Mouse (Mus musculus) granulocyte monocyte progenitor cell, adult 5-6 weeks (primary cell): ENCODE results near the gene Olfr133. TPM values are rescaled to one million over a fixed set of nuclear protein-coding genes. Genes with fewer than 3 reads are reported as not detected.
"Not testable (repeated sequence)": the region's sequence is repeated elsewhere in the genome, so short reads cannot be mapped to it uniquely, and the experiment has no call there.

Experiments used
- ATAC-seq: replicated peaks from 2 replicates; pipeline ENCODE4 v1.8.0; 2016; ENCODE audit warnings: mild to moderate bottlenecking, moderate TSS enrichment, inconsistent platforms; ENCODE audit not compliant: poor library complexity, severe bottlenecking
- total RNA-seq, 2 experiments: library from RNA; stranded (forward) in 1 of 2; stranded (reverse) in 1 of 2; fragments of 200-712, 200-1000 nt in 1 of 2; fragments of >200 nt in 1 of 2; fragmentation: Nextera tagmentation in 1 of 2; gene quantifications; 2 replicates each; pipeline ENCODE4 v1.2.3; 2014 to 2017

Gene Olfr133
- not detected in 2 replicates for total RNA-seq (2014; fragmentation: Nextera tagmentation)
- not detected in 2 replicates for total RNA-seq (2017)

DNA sequence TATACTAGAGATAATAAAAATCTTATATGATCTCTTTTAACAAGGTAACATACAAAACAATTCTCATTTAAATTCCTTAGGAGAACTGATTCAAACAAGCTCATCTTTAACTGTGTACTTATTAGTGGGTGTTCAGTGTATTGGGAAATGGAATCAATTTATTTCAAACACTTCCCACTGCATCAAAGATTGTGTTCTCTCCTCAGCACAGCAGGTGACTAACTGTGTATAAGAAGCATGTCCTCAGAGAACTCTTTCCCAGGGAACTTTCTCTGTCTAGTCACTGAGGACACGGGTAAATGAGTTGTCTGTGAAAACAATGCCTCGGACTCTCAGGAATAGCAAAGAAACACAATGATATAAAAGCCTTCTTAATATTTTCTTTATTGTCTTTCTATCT is at the start of gene Olfr133:
TSS of gene Olfr133 (plus strand) at position 301 of the 400 bp plus-strand sequence.
- ATAC-seq, result no peak

- not testable (repeated sequence) for ATAC-seq
Observed at GRCm38 (mm10) chr17:38124199-38124598, 20.9 kb upstream of the Olfr133 start.

GRCm38 (mm10) chr17:38125371-38125770 is 19.7 kb upstream of the Olfr133 start:
- not testable (repeated sequence) for ATAC-seq

DNA sequence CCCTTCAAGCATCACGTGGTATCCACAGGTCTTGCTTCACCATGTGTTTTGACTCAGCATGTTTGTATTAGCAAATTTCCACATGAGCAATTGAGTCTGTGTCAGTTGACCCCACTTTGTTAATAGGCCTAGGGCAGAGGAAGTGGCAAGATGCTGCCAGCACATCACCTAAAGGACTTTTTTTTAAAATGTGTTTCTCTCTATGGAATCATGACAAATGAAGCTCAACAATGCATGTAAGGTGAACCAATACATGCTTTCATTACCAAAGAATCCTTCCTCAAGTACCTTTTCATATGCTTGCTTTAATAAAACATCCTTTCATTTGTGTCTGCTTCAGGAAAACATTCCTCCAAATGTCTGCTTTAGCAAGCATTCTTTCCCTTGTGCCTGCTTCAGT is 10.7 kb upstream of the Olfr133 start, which contains the start of gene Olfr132:
TSS of gene Olfr132 (minus strand) at position 101 of the 400 bp plus-strand sequence.
- ATAC-seq, result no peak

- no peak for ATAC-seq
Observed at GRCm38 (mm10) chr17:38171088-38171487, 26.0 kb downstream of the Olfr133 start, which contains the start of gene Olfr134. Olfr134 (plus strand) TSS chr17:38171388.

Other genes starting within 250 kb of the Olfr133 start
- not detected in 2 replicates for gene Olfr127, start 244.8 kb upstream of the Olfr133 start, total RNA-seq (2014; fragmentation: Nextera tagmentation)
- gene Olfr127, start 244.8 kb upstream of the Olfr133 start, total RNA-seq (2017), result not detected in 2 replicates
- gene Olfr128, start 224.7 kb upstream of the Olfr133 start, total RNA-seq (2014; fragmentation: Nextera tagmentation), result not detected in 2 replicates
- not detected in 2 replicates for gene Olfr128, start 224.7 kb upstream of the Olfr133 start, total RNA-seq (2017)
- not detected in 2 replicates for gene Olfr761, start 192.2 kb upstream of the Olfr133 start, total RNA-seq (2014; fragmentation: Nextera tagmentation)
- gene Olfr761, start 192.2 kb upstream of the Olfr133 start, total RNA-seq (2017), result not detected in 2 replicates
- gene Olfr129, start 85.2 kb upstream of the Olfr133 start, total RNA-seq (2014; fragmentation: Nextera tagmentation), result not detected in 2 replicates
- not detected in 2 replicates for gene Olfr129, start 85.2 kb upstream of the Olfr133 start, total RNA-seq (2017)
- not detected in 2 replicates for gene Olfr130, start 81.4 kb upstream of the Olfr133 start, total RNA-seq (2014; fragmentation: Nextera tagmentation)
- gene Olfr130, start 81.4 kb upstream of the Olfr133 start, total RNA-seq (2017), result not detected in 2 replicates
- gene Olfr131, start 56.6 kb upstream of the Olfr133 start, total RNA-seq (2014; fragmentation: Nextera tagmentation), result not detected in 2 replicates
- not detected in 2 replicates for gene Olfr131, start 56.6 kb upstream of the Olfr133 start, total RNA-seq (2017)
- gene Olfr132, start 10.8 kb upstream of the Olfr133 start, total RNA-seq (2014; fragmentation: Nextera tagmentation), result not detected in 2 replicates
- not detected in 2 replicates for gene Olfr132, start 10.8 kb upstream of the Olfr133 start, total RNA-seq (2017)
- not detected in 2 replicates for gene Olfr134, start 26.1 kb downstream of the Olfr133 start, total RNA-seq (2014; fragmentation: Nextera tagmentation)
- gene Olfr134, start 26.1 kb downstream of the Olfr133 start, total RNA-seq (2017), result not detected in 2 replicates
- not detected in 2 replicates for gene Olfr135, start 59.1 kb downstream of the Olfr133 start, total RNA-seq (2014; fragmentation: Nextera tagmentation)
- not detected in 2 replicates for gene Olfr135, start 59.1 kb downstream of the Olfr133 start, total RNA-seq (2017)
- gene Olfr138, start 115.8 kb downstream of the Olfr133 start, total RNA-seq (2014; fragmentation: Nextera tagmentation), result not detected in 2 replicates
- not detected in 2 replicates for gene Olfr138, start 115.8 kb downstream of the Olfr133 start, total RNA-seq (2017)
- not detected in 2 replicates for gene Olfr137, start 162.3 kb downstream of the Olfr133 start, total RNA-seq (2014; fragmentation: Nextera tagmentation)
- gene Olfr137, start 162.3 kb downstream of the Olfr133 start, total RNA-seq (2017), result not detected in 2 replicates
- gene Olfr136, start 184.6 kb downstream of the Olfr133 start, total RNA-seq (2014; fragmentation: Nextera tagmentation), result not detected in 2 replicates
- gene Olfr136, start 184.6 kb downstream of the Olfr133 start, total RNA-seq (2017), result not detected in 2 replicates